ENCODE assay signal across 18 mouse cellular contexts in the genomic region with DNA sequence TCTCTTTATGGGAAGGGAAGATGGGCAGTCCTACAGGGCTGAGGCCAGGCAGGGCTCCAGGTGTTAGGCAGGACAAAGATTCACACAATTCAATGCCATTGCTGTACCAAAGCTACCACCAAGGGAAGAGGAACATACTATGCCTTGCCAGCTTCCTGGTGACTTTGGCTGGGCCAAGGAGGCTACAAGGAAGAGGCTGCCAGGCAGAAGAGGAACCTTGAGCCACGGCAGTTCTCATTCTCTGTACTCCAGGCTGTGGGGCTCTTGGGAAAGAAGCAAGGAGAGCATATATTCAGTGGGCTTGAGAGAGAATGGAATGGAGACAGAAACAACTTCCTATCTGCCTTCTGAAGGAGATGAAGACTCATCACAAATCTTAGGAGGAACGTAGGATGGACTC.
"Had no signal": no experiment of that assay in that cellular context is flagged by ENCODE, and none has a peak within 500 bp of the region (broad histone marks: within the 10 kb centered on the region; RNA-seq: fewer than 3 reads in every experiment).

No protein-coding gene starts in this region.

- H3K27ac ChIP-seq: left cerebral cortex, adult 2 months; liver, embryonic 13.5 days; stomach, postnatal 0 days had no signal

- H3K9me3 ChIP-seq: liver, embryonic 13.5 days had no signal

- H3K9ac ChIP-seq: liver, embryonic 13.5 days had no signal

- H3K4me2 ChIP-seq: liver, embryonic 13.5 days; midbrain, embryonic 11.5 days had no signal

- H3K4me3 ChIP-seq: left cerebral cortex, adult 2 months; liver, embryonic 13.5 days had no signal

- H3K27me3 ChIP-seq: liver, embryonic 13.5 days had no signal

- DNase-seq: kidney, adult 2 months; kidney, postnatal 10 days; kidney, postnatal 36 days; layer of hippocampus, postnatal 36 days; liver, embryonic 13.5 days; lung, adult 2 months; lung, postnatal 14 days; lung, postnatal 4 days; midbrain, embryonic 14.5 days; right cerebral cortex, adult 18-20 months; right cerebral cortex, postnatal 14 days; right cerebral cortex, postnatal 4 days; thymus, adult 2 months; thymus, postnatal 14 days; thymus, postnatal 4 days had no signal

- H3K36me3 ChIP-seq: liver, embryonic 13.5 days had no signal
